Mouse (Mus musculus): ENCODE data around the gene Olfr224.
"Not testable (repeated sequence)": the region's sequence is repeated elsewhere in the genome, so short reads cannot be mapped to it uniquely, and the experiment has no call there.

Gene Olfr224

DNA sequence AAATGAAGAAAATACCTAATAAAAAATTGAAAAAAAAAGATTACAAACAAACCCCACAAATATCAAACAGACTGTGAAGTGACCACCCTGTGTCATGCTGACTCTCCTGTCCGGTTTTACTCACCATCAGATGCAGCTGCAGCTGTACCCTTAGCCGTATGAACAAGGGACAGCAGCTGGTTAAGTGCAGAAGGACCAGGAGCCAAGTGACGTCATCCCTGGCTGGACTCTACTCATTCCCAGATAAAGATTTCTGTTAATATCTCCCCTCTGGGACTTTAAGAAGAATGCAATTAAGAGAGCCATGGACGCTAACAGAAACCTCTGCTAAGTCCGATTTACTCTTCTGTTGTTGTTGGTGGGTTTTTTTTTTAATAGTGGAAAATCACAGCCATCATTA, at the start of gene Olfr224:
TSS of gene Olfr224 (minus strand) at position 149 of the 400 bp plus-strand sequence.
- DNase-seq = no peak

DNA sequence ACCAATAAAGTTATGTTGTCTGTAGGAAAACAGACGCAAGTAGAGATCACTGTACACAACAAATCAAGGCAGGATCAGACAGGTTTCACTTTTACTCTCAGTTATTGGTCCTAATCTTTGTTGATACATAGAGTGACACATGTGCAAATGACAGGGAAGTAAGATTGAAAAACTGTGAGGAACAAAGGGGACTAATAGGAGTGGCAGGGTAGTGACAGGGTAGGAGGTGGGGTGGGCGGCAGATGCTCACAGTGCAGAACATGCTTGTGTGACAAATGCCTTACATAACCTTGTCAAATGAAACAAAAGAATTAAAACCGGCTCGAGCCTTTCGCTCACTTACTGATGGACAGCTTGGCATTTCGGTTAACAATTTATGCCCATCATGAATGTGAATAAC, 48.4 kb upstream of the Olfr224 start:
- no peak for DNase-seq

DNA sequence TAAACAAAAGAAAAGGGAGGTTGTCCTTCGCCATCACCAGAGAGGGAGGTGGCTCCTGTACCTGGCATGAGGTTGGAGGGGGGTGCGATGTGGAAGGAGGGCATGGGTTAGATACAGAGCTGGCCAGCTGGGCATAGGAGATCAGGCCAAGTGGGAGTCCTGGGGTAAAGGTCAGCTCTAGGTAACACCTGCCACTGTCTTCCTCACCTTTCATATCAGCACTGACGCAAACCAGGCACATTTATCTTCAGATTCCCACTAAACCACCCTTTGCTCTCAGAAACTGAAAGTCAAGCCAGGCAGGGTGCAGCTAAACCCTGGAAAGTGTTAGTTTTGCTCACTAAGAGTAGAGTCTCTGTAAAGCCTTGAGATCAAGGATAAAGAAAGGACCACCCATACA, 48.0 kb upstream of the Olfr224 start:
- DNase-seq = no peak

DNA sequence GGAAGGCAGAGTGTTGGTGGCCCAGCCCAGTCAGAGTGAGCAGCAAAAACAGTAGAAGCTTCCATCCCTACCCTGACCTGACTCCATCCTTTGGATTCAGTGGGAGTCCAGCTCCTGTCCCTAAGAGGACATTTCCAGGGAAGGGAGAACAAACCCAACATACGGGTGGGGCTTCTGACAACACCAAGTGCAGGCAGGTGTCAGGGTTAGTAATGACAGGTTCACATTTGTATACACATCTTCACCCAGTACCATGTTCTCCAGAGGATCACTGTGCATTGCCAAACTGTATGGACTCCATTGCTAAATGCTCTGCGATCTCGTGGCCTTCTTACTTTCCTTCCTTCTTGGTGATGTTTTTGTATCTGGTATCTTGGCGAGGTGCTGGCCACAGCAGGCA, 45.6 kb upstream of the Olfr224 start, which contains the start of gene 2210407C18Rik:
TSS of gene 2210407C18Rik (minus strand) at position 101 of the 400 bp plus-strand sequence.
- no peak for DNase-seq

DNA sequence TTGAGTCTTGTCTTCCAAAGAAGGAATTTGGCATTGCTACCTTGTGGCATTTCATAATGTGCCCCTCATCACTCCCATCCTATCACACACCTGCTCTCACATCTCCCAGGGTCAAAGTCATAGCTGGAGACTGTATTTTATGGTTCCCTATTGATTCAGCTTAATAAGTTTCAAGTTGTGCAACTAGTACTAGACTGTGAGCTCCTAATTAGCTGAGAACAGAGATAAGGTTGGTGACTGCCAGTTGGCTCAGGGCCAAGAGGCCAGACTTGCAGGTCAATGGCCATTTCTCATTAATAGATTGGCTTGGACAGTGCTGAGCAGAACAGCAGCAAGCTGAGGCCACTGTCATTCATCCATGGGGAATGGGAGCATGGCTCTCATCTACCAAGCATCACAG, 44.2 kb upstream of the Olfr224 start:
- DNase-seq = no peak

DNA sequence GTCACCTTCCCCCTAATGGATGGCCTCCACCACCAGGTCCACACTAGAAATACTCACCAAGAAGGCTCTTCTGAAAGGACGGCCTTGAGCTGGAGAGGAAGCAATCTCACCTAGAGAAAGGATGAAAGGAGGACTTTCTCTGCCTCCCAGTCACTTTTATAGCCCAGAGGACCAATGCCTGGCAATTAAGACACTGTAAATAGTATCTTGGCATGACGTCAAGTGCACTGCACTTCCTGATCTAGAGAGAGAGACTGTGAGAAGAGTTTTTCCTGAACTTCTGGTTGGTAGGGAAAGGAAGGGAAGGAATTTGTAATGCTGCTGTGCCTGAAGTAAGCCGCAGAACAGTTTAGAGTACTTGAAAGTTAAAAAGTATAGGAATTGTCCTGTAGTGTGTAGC, 43.0 kb upstream of the Olfr224 start:
- DNase-seq = no peak

DNA sequence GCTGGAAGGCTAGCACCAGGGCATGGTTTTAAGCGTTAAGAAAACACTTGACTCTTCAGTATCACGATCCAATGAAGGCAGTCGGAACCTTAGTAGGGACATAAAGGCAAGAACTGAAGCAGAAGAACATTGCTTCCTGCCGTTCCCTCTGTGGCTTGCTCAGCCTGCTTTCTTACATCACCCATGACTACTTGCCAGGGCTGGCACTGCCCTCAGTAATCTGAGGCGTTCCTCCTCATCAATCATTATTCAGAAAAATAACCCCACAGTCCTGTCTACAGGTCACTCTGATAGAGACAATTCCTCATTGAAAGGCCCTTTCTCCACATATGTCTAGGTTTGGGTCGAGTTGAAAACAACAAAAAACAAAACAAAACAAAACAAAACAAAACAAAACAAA, 36.7 kb upstream of the Olfr224 start:
- DNase-seq = no peak

DNA sequence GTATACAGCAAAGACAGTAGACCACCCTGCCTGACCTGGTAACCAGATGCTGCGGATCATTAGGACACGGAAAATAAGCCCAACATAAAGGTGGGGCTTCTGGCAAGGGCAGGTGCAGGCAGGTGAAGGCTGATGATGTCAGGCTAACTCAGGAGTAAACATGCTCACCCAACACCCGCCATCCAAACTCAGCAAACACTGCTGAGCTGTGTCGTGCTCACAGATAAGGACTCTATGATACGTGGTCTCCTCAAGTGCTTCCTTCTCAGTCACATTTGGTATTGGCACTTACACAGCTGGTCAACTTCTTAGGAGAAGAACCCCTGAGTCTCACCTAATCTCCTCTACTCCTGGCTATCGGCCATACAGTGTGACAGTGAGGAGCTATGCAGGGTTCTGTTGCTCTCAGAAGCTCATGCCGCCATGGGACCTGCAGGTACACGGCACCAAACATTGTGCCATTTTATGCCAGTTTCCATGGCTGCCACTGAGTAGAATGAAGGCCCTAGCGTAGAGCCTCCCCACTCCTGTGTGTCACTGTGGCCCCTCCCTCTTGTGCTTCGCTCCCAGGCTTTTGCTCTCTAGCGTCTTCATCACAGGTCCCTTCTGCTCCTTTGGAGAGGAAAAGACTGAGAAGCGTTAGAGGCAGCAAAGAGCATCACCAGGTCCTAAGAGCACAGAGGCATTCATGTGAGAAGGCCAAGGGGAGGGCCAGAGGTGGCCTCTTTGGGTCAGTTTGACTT, 36.0 kb upstream of the Olfr224 start:
- no peak for DNase-seq

DNA sequence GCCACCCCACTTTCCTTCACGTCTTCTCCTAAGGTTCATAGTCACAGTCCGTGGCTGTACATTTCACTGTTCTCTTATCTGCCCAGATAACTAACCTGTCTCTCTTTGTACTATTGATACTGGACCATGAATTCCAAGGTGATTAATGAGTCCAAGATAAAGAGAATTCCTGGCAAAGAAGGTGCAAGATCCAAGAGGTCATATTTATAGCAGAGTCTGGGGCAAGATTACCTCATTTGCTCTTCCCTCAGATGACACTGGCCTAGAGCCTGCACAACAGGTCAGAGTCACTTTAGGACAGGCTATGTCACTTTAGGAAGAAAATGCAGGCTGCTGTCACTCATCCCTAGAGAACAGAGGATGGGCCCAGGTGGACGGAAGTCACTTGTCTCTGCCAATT, 34.9 kb upstream of the Olfr224 start:
- no peak for DNase-seq

DNA sequence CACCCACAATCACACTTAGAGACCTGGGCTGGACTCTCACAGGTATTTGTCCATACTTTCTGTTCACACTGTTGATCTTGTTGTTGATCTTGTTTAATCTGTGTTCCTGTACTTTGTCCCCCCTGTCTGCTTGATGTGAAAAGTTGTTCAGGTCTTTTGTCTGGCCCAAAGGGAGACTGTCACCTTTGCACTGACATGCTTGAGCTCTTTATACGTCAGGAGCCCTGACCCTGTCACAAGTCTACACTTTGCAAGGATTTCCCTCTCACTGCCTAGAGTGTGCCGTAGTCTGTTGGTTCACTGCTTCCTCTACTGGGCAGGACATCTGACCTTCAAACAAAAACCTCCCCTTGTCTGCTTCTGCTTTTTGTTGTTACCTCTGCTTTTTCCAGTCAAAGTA, 34.3 kb upstream of the Olfr224 start:
- DNase-seq = no peak

DNA sequence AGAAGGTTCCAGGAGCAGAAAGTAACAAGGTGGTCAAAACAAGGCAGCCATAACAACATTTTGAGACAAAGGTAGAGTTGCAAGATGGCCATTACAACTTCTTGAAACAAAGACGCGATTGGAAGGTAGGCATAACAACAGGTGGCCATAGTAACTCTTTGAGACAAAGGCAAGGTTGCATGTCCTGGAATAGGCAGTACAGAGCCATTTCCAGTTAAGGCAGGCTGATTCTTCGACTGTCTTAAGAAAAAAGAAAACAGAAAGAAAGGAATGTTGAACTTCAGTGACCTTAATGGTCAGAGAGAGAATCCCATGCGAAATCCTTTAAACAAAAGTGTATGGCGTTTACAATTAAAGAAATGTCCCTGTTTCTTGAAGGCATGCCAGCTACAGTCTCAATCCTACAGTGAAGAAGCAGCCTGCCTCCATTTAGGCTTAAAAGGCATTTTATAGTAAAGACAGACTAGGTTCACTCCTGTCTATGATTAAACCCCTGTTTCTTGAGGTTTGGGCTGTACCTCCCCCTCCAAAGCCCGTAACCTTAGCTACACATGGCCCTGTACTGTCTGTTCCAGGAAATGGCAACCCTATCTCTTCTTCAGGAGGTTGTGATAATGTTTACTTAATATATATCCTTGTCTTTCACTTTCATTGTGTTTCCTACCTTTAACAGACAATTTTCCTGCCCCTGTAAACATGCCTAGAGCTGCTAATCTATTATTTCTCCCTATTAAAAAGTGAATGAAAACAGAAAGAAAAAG, 32.6 kb upstream of the Olfr224 start:
- DNase-seq = no peak

DNA sequence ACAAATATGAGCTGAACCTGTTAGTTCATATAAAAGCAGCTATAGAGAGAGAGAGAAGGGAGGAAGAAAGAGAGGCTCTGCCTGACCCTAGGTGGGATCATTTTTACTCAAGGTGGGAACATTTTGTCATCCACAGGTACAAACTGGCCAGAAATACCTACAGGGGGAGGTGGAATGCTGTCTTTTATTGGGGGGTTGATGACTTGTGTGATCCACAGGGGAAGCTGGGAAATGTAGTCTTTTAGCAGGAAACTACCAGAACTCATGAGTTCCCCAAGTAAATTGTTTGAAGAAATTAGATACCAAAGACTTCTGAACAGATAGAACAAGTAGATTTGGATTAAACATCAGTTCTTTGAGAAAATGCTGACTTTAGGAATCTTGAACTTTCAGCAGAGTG, 31.7 kb upstream of the Olfr224 start:
- DNase-seq = no peak

DNA sequence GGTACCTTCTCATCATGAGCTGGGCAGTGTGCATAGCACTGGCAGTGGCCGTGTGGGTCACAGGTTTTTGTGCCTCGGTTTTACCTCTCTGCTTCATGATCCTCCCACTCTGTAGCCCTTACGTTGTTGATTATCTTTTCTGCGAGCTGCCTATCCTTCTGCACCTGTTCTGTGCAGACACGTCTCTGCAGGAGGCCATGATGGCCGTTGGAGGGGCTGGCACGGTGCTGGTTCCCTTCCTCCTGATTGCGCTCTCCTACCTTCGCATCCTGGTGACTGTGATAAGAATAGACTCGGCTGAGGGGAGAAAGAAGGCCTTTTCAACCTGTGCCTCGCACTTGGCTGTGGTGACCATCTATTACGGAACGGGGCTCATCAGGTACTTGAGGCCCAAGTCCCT, 27.5 kb upstream of the Olfr224 start:
- no peak for DNase-seq

DNA sequence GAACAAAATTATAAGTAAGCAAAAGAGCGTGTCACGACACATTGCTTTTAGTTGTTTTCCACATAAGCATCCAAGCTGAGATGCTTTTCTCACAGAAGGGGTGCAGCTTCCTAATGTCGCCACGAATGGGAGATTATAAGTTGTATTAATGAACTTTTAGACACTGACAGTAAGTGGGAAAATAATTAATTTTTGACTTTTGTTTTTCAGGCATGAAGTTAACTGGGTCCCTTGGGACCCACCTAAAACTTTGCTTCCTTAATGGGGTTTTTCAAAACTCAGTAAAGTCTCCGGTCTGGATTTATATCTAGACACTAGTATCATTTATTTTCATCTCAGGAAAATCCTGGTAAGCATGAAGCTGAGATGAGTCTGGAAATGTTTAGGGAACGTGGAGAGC, 24.5 kb upstream of the Olfr224 start, which contains the start of gene Olfr324:
TSS of gene Olfr324 (plus strand) at position 301 of the 400 bp plus-strand sequence.
- no peak for DNase-seq

DNA sequence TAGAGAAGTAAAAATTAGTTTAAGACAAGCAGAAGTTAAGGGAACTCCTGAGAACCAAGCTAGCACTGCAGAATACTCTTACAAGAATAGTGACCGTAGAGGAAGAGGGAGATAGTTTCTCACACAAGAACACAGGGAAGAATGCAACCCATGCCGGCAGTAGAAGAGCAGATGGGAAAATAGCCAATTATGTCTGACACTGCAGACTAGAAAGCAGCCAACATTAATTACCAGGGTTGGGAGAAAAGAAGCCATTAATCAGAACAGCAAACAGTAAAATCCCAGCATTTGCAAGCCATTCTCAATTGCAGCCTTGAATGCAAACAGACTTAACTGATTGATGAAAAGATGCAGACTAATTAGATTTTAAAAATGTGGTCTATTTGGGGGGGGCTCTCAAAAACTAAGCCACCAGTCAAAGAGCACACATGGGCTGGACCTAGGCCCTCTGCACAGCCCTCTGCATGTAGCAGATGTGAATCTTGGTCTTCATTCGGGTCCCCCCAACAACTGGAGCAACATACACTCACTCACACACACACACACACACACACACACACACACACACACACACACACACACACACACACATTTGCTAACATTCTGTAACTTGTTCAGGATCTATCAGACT, 18.4 kb upstream of the Olfr224 start:
- no peak for DNase-seq

DNA sequence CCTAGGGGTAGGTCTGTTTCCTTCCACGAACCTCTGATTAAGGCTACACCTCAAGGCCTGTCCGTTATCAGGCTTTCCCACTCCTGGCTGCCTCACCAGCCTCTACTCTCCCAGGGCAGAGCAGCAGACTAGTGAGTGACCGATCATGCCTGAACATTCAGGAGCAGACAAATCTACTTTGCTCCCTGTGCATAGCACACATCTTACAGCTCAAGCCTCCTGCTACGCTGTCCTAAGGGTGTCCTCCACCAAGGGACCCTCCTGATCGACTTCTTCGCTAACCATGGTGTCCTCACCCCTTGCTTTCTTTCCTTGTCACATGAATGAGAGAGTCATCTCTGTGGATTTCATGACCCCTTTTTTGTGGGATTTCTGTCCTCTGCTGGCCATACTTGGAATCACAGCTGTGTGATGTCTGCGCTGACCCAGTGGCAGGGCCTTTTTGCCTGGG, 17.6 kb upstream of the Olfr224 start:
- DNase-seq = peak; percentile 34

DNA sequence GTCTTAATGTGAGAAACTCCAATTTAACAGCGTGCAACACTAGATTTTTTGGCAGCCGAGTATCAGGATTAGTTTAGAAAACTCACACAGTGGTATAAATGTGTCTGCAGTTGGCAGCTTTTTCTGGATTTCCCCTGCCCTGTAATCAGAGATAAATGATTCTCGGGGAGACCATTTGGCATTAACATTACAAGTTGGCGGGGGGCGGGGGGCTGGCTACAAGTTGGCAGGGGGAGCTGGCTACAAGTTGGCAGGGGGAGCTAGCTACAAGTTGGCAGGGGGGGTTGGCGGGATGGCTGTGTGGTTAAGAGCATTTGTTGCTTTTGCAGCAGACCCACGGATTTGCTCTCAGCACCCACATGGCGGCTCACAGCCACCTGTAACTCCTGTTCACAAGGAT, 8.3 kb upstream of the Olfr224 start:
- no peak for DNase-seq

DNA sequence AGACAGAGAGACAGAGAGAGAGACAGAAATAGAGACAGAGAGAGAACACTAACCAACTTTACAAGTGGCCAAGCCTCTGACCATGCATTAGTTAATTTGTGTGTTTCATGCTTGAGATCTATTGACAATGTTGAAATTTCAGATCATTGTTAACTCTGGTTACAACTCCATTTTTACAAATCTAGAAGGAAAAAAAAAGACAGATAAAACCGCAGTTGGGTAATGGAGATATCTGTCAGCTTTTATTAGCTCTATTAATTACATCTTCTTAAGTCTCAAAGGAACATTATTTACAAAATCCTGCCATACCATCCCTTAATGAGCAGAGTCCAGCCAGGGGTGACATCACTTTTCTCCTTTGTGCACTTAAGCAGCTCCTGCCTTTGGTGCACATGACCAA, 7.1 kb upstream of the Olfr224 start, which contains the start of gene Olfr325:
TSS of gene Olfr325 (plus strand) at position 301 of the 400 bp plus-strand sequence.
- DNase-seq = no peak

DNA sequence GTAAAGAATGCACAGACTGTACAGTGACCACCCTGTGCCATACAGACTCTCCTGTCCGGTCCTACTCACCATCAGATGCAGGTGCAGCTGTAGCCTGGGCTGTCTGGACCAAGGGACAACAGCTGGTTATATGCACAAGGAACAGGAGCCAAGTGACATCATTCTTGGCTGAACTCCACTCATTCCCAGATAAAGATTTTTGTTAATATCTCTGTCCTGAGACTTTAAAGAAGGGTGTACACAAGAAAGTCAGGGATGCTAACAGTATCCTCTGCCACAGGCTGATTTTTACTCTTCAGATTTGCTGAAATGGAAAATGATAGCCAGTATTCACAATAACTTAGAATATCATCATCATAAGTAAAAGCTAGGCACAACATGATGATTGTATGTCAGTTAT, 14.8 kb downstream of the Olfr224 start, which contains the start of gene Olfr328:
TSS of gene Olfr328 (minus strand) at position 101 of the 400 bp plus-strand sequence.
- no peak for DNase-seq

DNA sequence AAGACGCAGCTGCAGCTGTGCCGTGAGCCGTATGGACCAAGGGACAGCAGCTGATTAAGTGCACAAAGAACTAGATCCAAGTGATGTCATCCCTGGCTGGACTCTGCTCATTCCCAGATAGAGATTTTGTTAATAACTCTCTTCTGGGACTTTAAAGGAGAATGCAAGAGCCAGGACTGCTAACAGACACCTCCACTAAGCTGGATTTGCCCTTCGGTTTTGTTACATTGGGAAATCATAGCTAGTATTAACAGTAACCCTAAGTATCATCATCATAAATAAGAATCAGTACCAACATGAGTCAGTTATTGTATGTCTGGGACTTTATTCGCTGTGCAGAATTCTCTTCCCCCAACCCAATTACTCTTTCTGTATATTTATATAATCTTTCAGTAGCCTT, 24.0 kb downstream of the Olfr224 start, which contains the start of gene Olfr329-ps:
TSS of gene Olfr329-ps (minus strand) at position 101 of the 400 bp plus-strand sequence.
- no peak for DNase-seq

DNA sequence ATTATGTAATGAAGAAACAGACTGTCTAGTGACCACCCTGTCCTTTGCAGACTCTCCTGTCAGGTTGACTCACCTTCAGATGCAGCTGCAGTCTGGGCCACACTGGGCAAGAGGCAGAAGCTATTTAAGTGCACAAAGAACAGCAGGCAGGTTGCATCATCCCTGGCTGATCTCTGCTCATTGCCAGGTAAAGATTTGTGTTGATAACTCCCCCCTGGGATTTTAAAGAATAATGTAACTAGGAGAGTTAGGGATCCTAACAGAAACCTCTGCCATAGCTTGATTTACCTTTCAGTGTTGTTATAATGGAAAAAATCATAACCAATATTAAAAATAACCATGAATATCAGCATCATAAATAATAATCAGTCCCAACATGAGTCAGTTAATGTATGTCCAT, 35.6 kb downstream of the Olfr224 start, which contains the start of gene Olfr330:
TSS of gene Olfr330 (minus strand) at position 101 of the 400 bp plus-strand sequence.
- DNase-seq = not testable (repeated sequence)

DNA sequence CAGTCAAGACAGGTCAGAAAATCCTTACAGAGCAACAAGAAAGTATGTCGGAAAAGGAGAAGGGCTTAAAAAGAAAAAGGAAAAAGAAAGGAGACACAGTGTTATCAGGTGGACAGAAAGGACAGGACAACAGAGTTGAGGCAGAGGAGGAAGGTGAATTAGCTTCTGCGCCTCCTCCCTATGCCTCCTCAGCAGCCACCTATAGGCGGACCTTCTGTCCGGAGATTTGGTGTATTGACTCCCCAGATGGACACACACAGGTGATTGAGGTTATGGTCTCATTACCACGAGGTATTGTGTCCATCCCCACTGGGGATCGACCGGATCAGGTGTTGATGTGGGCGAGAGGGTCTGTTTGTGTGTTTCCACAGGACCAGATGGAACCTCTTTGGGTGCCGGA, 50.6 kb downstream of the Olfr224 start:
- DNase-seq = peak; percentile 12

DNA sequence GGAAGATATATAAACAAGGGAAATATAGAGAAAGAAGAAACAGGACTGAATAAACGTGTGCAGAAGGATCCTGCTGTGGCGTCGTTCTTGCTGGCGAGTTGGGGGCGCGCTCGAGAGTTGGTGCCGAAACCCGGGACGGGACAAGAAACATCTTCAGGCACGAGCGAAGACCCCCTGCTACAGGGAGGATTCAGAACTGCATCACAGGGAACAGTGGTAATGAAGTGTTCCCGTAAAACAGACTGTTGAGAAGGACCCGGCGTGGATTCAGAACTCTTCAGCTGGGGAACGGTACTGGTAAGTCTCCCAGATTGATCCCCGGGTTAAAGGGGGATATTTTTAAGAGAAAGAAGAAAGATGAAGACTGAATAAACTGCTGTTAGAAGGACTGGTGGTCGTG, 51.4 kb downstream of the Olfr224 start:
- DNase-seq = peak; percentile 53

Measured in thymus, postnatal 25 days (tissue).